Mouse (Mus musculus) liver, adult 2 months (tissue): ENCODE results near the gene Psmb10.

Experiments
- CTCF ChIP-seq: fragments of 200-500 bp; IDR thresholded peaks from 2 replicates; pipeline ENCODE4 v1.5.1; 2011; ENCODE audit warnings: low read depth, low read length, control low read depth
- POLR2A ChIP-seq: fragments of 200-500 bp; IDR thresholded peaks from 2 replicates; pipeline ENCODE4 v1.6.1; 2011; ENCODE audit warnings: low read length, control low read depth; ENCODE audit not compliant: insufficient read depth; ENCODE audit errors: extremely low read depth

DNA sequence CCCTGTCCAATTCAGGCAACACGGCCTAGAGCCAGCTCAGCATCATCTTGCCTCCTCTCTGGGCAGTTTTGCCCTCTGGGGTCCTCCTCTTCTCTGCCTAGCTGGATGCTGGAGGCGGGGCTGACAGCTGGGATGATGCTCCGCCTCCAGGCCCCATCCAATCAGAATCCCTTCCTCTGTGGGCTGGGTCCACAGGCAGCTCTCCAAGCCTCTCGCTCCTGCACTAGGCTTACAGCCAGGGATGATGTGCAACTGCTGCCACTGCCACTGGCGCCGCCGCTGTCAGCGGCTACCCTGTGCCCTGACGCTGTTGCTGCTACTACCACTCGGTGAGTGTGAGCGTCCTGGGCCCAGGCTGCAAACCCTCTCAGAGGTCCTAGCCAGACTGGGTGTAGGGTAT lies 44.9 kb downstream of the Psmb10 start, which contains the start of gene Nrn1l:
- no peak for TF ChIP-seq CTCF
- no peak for TF ChIP-seq POLR2A
